Mouse (Mus musculus): ENCODE measurements around the gene Nrd1. TPM values are rescaled to one million over a fixed set of nuclear protein-coding genes. Genes with fewer than 3 reads are reported as not detected.

Gene Nrd1
- 72.9 and 73.1 TPM in 2 replicates for polyA plus RNA-seq (2016; fragmentation: Nextera tagmentation; extraction: Ambion mirVana)

DNA sequence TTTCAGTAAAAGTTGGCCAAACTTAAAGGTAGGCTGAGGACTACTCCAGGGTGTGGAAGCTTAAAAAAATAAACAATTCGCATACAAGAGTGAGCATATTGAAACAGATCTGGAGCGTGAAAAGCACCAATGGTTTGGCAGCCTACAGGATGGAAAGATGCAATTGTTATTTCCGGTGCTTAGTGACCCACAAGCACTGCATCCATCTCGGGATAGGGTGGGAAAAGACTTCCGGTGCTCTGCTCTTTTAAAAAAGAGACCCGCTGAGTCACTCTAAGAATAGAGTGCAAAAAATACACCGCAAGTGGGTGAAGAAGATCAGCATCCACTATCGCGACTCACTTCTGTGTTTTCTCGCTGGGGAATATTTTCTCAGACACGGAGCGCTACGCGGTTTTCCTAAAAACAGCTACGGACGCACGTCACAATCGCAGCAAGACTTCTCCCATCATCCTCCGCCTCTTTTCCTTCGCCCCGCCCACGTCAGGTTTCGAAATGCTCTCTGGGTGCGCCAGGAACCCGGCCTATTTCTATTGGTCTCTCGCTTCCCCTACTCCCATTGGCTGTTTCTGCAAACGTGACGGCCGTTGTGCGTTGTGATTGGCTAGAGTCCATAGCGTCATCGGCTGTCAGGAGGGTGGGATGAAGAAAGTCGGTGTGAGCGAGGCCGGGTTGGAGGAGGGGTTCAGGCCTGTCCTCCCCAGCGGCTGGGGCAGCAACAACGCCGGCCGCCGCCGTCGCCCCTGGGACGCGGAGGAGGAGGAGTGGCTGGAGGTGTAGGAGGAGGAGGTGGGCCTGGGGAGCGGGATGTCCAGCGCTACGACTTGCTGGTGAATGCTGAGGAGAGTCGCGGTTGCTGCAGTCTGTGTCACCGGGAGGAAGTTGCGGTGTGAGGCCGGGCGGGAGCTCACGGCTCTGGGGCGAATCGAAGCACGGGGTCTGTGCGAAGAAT, at the start of gene Nrd1:
Gene Nrd1 (plus strand): TSS at position 657 of the 952 bp plus-strand sequence.
- under 1% methylated on average over 58 of the region's 58 CpGs for WGBS
- peak within 1 kb of the TSS; percentile 92 for H3K27ac ChIP-seq
- H3K27me3 ChIP-seq (ENCODE audit: poor library complexity, severe bottlenecking): no peaks in the 10 kb centered on the region
- no peaks in the 10 kb centered on the region for H3K9me3 ChIP-seq
- H3K4me1 ChIP-seq: peaks cover 23% of the 10 kb centered on the region
- peak; percentile 99 for DNase-seq (ENCODE audit: extremely low spot score, low spot score)
- H3K4me3 ChIP-seq: peak within 1 kb of the TSS; percentile 90
- H3K36me3 ChIP-seq (replicated peaks): peaks cover 19% of the 10 kb centered on the region

DNA sequence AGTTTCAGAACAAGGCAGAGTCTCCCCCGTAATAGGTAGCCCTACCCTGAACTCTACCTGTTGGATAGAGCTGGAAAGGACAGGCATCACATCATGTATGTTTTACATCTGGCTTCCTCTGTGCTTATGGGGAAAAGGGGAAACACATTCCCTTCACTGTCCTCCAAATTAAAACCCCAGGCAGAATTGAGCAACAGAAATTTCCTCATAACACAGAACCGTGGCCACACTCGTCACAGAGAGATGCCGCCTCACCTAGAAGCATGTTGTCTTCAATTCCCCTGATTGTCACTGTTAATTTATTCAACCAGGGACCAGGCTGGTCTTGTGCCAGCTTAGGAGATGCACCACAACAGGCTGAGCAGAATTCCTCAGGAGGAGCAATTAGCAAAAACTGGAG, 48.8 kb upstream of the Nrd1 start:
- Histone ChIP-seq H3K27me3 (ENCODE audit: poor library complexity, severe bottlenecking) (no peaks in the 10 kb centered on the region), H3K4me1 (no peaks in the 10 kb centered on the region), H3K9me3 (no peaks in the 10 kb centered on the region; the same call in 1 of the 2 replicates), H3K36me3 (replicated peaks) (no peaks in the 10 kb centered on the region), H3K4me3 (no peak overlapping the region), H3K27ac (no peak overlapping the region)
- DNase-seq (ENCODE audit: extremely low spot score, low spot score): no peak
- 90% methylated on average over 4 of the region's 4 CpGs for WGBS

- Histone ChIP-seq H3K27me3 (ENCODE audit: poor library complexity, severe bottlenecking) (no peaks in the 10 kb centered on the region), H3K9me3 (no peaks in the 10 kb centered on the region), H3K36me3 (replicated peaks) (no peaks in the 10 kb centered on the region), H3K27ac (no peak overlapping the region), H3K4me1 (no peaks in the 10 kb centered on the region), H3K4me3 (no peak overlapping the region)
- DNase-seq (ENCODE audit: extremely low spot score, low spot score): no peak
- whole genome bisulfite sequencing: 81% methylated on average over 3 of the region's 3 CpGs
Observed at GRCm38 (mm10) chr4:108959696-108960095, 40.8 kb upstream of the Nrd1 start.

- H3K4me3 ChIP-seq: no peak overlapping the region
- no peaks in the 10 kb centered on the region for H3K36me3 ChIP-seq (replicated peaks)
- WGBS: 88% methylated on average over 4 of the region's 4 CpGs
- H3K9me3 ChIP-seq: no peaks in the 10 kb centered on the region
- no peak for DNase-seq (ENCODE audit: extremely low spot score, low spot score)
- no peaks in the 10 kb centered on the region for H3K27me3 ChIP-seq (ENCODE audit: poor library complexity, severe bottlenecking)
- H3K27ac ChIP-seq: no peak overlapping the region
- H3K4me1 ChIP-seq: no peaks in the 10 kb centered on the region
Observed at GRCm38 (mm10) chr4:108960619-108961460, 39.6 kb upstream of the Nrd1 start.

DNA sequence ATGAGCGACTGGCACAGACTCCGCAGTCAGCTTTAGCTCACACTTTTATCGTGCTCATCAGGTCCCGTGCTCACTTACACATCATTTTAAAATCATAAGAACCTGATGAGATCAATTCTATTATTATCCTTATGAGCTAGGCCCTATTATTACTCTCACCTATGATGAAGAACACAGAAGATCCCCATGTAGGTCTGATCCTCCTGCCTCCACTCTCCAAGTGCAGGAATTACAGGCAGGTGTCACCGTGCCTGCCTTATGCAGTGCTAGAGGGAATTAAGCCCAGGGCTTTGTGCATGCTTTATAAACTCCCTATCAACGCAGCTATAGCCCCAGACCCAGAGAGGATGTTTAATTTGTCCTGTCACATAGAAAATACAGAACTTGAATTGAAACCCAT, 37.4 kb upstream of the Nrd1 start:
- DNase-seq (ENCODE audit: extremely low spot score, low spot score): no peak
- Histone ChIP-seq H3K27ac (no peak overlapping the region), H3K4me1 (no peaks in the 10 kb centered on the region), H3K27me3 (ENCODE audit: poor library complexity, severe bottlenecking) (no peaks in the 10 kb centered on the region), H3K36me3 (replicated peaks) (no peaks in the 10 kb centered on the region), H3K4me3 (no peak overlapping the region), H3K9me3 (no peaks in the 10 kb centered on the region)
- WGBS: 87% methylated on average over 6 of the region's 6 CpGs

GRCm38 (mm10) chr4:108969517-108969916, 30.9 kb upstream of the Nrd1 start:
- no peaks in the 10 kb centered on the region for H3K27me3 ChIP-seq (ENCODE audit: poor library complexity, severe bottlenecking)
- H3K4me1 ChIP-seq: no peaks in the 10 kb centered on the region
- H3K9me3 ChIP-seq: no peaks in the 10 kb centered on the region
- 85% methylated on average over 3 of the region's 3 CpGs for WGBS
- no peak overlapping the region for H3K4me3 ChIP-seq
- no peaks in the 10 kb centered on the region for H3K36me3 ChIP-seq (replicated peaks)
- H3K27ac ChIP-seq: no peak overlapping the region
- DNase-seq (ENCODE audit: extremely low spot score, low spot score): no peak

DNA sequence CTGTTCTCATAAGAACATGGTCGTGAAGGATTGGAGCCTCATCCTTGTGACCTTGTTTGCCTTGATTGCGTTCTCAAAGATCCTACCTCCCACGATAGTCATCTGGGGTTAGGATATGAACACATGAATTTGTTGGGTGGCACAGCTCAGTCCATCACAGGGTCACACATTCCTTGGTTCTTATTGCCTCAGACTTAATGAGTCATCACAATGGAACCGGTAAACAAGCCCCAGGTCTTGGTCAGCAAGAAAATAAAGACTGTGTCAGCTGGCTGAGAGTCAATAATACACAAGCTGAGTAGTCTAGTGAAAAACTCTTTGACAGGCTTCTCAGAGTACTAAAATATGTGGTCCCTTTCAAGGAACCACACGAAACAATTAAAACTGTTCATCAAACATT, 29.4 kb upstream of the Nrd1 start:
- DNase-seq (ENCODE audit: extremely low spot score, low spot score): no peak

DNA sequence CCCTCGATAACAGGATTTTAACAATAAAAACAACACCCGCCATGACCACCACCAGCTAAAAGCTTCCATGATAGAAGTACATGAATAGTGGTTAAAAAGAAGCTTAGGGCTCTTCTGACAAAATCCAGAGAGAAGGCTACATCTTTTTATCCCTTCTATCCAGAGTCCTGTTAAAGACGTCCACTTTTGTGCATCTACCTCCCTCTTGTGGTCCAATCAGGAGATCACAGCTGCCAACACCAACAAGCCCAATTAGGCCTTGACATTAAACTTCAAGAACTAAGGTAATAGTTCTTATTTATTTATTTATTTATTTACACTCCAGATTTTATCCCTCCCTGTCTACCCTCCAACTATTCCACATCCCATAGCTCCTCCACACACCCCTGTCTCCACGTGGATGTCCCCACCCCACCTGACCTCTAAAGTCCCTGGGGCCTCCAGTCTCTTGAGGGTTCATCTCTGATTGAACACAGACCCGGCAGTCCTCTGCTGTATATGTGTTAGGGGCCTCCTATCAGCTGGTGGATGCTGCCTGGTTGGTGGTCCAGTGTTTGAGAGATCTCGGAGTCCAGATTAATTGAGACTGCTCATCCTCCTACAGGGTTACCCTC, 23.9 kb upstream of the Nrd1 start:
- H3K9me3 ChIP-seq: no peaks in the 10 kb centered on the region
- H3K27me3 ChIP-seq (ENCODE audit: poor library complexity, severe bottlenecking): no peaks in the 10 kb centered on the region
- peak; percentile 24 for DNase-seq (ENCODE audit: extremely low spot score, low spot score)
- H3K27ac ChIP-seq: no peak overlapping the region
- 50% methylated on average over 6 of the region's 6 CpGs for WGBS
- H3K36me3 ChIP-seq (replicated peaks): no peaks in the 10 kb centered on the region
- no peak overlapping the region for H3K4me3 ChIP-seq
- no peaks in the 10 kb centered on the region for H3K4me1 ChIP-seq

More for the DNA sequence above, 29.4 kb upstream of the Nrd1 start:
- no peaks in the 10 kb centered on the region for H3K4me1 ChIP-seq
- no peak overlapping the region for H3K27ac ChIP-seq
- 88% methylated on average over 5 of the region's 5 CpGs for WGBS
- no peaks in the 10 kb centered on the region for H3K9me3 ChIP-seq
- H3K36me3 ChIP-seq (replicated peaks): no peaks in the 10 kb centered on the region
- no peak overlapping the region for H3K4me3 ChIP-seq
- H3K27me3 ChIP-seq (ENCODE audit: poor library complexity, severe bottlenecking): no peaks in the 10 kb centered on the region

GRCm38 (mm10) chr4:108986833-108987472, 13.5 kb upstream of the Nrd1 start:
- H3K9me3 ChIP-seq: no peaks in the 10 kb centered on the region
- no peaks in the 10 kb centered on the region for H3K36me3 ChIP-seq (replicated peaks)
- no peak for DNase-seq (ENCODE audit: extremely low spot score, low spot score)
- no peaks in the 10 kb centered on the region for H3K4me1 ChIP-seq
- H3K4me3 ChIP-seq: no peak overlapping the region
- H3K27ac ChIP-seq: no peak overlapping the region
- H3K27me3 ChIP-seq (ENCODE audit: poor library complexity, severe bottlenecking): no peaks in the 10 kb centered on the region; the same call in 1 of the 2 replicates
- 81% methylated on average over 1 of the region's 1 CpGs for WGBS

DNA sequence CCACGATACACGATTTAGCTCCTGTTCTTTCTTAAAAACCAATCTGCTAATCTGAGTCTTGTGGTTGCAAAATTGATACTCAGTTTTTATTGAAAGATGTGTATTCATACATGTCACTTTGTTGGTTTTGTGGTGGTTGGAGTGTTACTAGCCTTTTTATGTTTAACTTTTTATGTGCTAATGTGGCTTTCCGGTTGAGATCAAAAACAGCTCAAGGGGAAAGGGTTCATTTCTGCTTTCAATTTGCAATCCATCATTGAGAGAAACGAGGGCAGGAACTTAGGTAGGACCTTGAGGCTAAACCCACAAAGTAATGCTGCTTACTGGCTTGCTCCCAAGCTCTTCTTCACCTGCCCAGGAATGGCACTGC, 13.0 kb upstream of the Nrd1 start:
- 83% methylated on average over 4 of the region's 4 CpGs for WGBS

DNA sequence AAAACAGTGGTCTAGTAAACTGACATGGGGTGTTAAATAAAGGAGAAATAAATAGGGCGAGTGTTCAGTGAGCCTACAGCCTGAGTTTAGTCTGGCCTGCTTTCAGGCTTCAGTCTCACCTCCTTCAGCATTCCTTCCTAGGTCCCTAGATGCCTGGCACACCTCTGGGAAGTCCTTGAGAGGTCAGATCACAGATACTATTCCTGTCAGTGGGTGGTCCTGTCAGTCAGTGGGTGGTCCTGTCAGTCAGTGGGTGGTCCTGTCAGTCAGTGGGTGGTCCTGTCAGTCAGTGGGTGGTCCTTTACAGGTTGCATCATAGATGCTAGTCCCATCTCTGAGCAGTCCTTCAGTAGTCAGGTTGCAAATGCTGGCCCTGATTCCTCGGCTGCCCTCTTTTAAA, 11.0 kb upstream of the Nrd1 start:
- no peak overlapping the region for H3K27ac ChIP-seq
- no peak overlapping the region for H3K4me3 ChIP-seq
- no peaks in the 10 kb centered on the region for H3K9me3 ChIP-seq
- no peaks in the 10 kb centered on the region; the same call in 1 of the 2 replicates for H3K27me3 ChIP-seq (ENCODE audit: poor library complexity, severe bottlenecking)
- WGBS: 90% methylated on average over 2 of the region's 2 CpGs
- peaks cover 8% of the 10 kb centered on the region for H3K4me1 ChIP-seq
- H3K36me3 ChIP-seq (replicated peaks): no peaks in the 10 kb centered on the region
- DNase-seq (ENCODE audit: extremely low spot score, low spot score): no peak

More for the DNA sequence above, 13.0 kb upstream of the Nrd1 start:
- H3K27me3 ChIP-seq (ENCODE audit: poor library complexity, severe bottlenecking): no peaks in the 10 kb centered on the region; the same call in 1 of the 2 replicates
- H3K4me1 ChIP-seq: no peaks in the 10 kb centered on the region
- H3K9me3 ChIP-seq: no peaks in the 10 kb centered on the region
- H3K27ac ChIP-seq: no peak overlapping the region
- DNase-seq (ENCODE audit: extremely low spot score, low spot score): no peak
- H3K36me3 ChIP-seq (replicated peaks): no peaks in the 10 kb centered on the region
- H3K4me3 ChIP-seq: no peak overlapping the region

DNA sequence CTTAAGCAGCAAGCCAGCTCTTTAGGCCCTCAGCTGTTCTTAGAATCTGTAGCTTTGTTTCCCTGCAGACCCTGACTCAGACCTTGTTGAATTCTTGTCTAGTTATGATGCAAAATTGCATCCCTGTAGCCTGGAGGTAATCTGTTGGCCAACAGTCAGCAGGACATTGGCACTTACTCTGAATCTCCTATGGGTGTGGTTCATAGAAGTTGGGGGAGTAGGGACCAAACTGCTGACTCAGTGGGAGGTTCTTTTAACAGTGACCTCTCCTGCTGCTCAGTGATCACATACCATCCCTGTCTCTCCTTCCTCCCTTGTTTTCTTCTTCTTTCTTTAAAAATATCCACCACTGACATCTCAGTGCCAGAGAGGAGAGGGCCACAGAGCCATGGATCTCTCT, 10.4 kb upstream of the Nrd1 start:
- no peak for DNase-seq (ENCODE audit: extremely low spot score, low spot score)
- Histone ChIP-seq H3K36me3 (replicated peaks) (no peaks in the 10 kb centered on the region), H3K9me3 (no peaks in the 10 kb centered on the region), H3K4me1 (peaks cover 8% of the 10 kb centered on the region), H3K4me3 (no peak overlapping the region), H3K27ac (no peak overlapping the region), H3K27me3 (ENCODE audit: poor library complexity, severe bottlenecking) (no peaks in the 10 kb centered on the region; the same call in 1 of the 2 replicates)
